Mouse (Mus musculus): ENCODE data around the gene Nrxn3. TPM values are rescaled to one million over a fixed set of nuclear protein-coding genes. Genes with fewer than 3 reads are reported as not detected.

Gene Nrxn3
- polyA plus RNA-seq, 1 experiment from 2014 or later = 6.9 TPM

- Histone ChIP-seq H3K36me3 (replicated peaks) (no peaks in the 10 kb centered on the region), H3K27ac (no peak overlapping the region), H3K9me3 (no peaks in the 10 kb centered on the region), H3K4me1 (peaks cover 11% of the 10 kb centered on the region), H3K4me3 (no peak overlapping the region), H3K27me3 (ENCODE audit: poor library complexity, severe bottlenecking) (no peaks in the 10 kb centered on the region)
- 74% methylated on average over 3 of the region's 3 CpGs for WGBS
- no peak for DNase-seq (ENCODE audit: extremely low spot score, low spot score)
Measured at GRCm38 (mm10) chr12:89700937-89701458, 978.3 kb downstream of the Nrxn3 start.

- H3K4me1 ChIP-seq = peaks cover 11% of the 10 kb centered on the region
- DNase-seq (ENCODE audit: extremely low spot score, low spot score) = no peak
- WGBS = 92% methylated on average over 1 of the region's 1 CpGs
- no peak overlapping the region for H3K4me3 ChIP-seq
- no peaks in the 10 kb centered on the region for H3K27me3 ChIP-seq (ENCODE audit: poor library complexity, severe bottlenecking)
- no peak overlapping the region for H3K27ac ChIP-seq
- H3K36me3 ChIP-seq (replicated peaks) = no peaks in the 10 kb centered on the region
- no peaks in the 10 kb centered on the region for H3K9me3 ChIP-seq
Measured at GRCm38 (mm10) chr12:89702931-89703330, 980.3 kb downstream of the Nrxn3 start.

- Histone ChIP-seq H3K4me3 (no peak overlapping the region), H3K4me1 (no peaks in the 10 kb centered on the region), H3K36me3 (replicated peaks) (no peaks in the 10 kb centered on the region), H3K27ac (no peak overlapping the region), H3K27me3 (ENCODE audit: poor library complexity, severe bottlenecking) (no peaks in the 10 kb centered on the region), H3K9me3 (no peaks in the 10 kb centered on the region)
- WGBS = 81% methylated on average over 4 of the region's 4 CpGs
- no peak for DNase-seq (ENCODE audit: extremely low spot score, low spot score)
Measured at GRCm38 (mm10) chr12:89707913-89708312, 985.2 kb downstream of the Nrxn3 start.

- Histone ChIP-seq H3K27me3 (ENCODE audit: poor library complexity, severe bottlenecking) (no peaks in the 10 kb centered on the region), H3K27ac (no peak overlapping the region), H3K4me3 (no peak overlapping the region), H3K9me3 (no peaks in the 10 kb centered on the region), H3K4me1 (no peaks in the 10 kb centered on the region), H3K36me3 (replicated peaks) (no peaks in the 10 kb centered on the region)
- no peak for DNase-seq (ENCODE audit: extremely low spot score, low spot score)
- WGBS = 95% methylated on average over 5 of the region's 5 CpGs
Measured at GRCm38 (mm10) chr12:89710459-89710858, 987.8 kb downstream of the Nrxn3 start.

GRCm38 (mm10) chr12:89711791-89712190, 989.1 kb downstream of the Nrxn3 start:
- H3K4me1 ChIP-seq = no peaks in the 10 kb centered on the region
- DNase-seq (ENCODE audit: extremely low spot score, low spot score) = no peak
- no peaks in the 10 kb centered on the region for H3K9me3 ChIP-seq
- H3K36me3 ChIP-seq (replicated peaks) = no peaks in the 10 kb centered on the region
- 89% methylated on average over 1 of the region's 1 CpGs for WGBS
- no peak overlapping the region for H3K4me3 ChIP-seq
- no peaks in the 10 kb centered on the region for H3K27me3 ChIP-seq (ENCODE audit: poor library complexity, severe bottlenecking)
- no peak overlapping the region for H3K27ac ChIP-seq

- H3K4me1 ChIP-seq = peaks cover 10% of the 10 kb centered on the region
- H3K36me3 ChIP-seq (replicated peaks) = no peaks in the 10 kb centered on the region
- H3K27me3 ChIP-seq (ENCODE audit: poor library complexity, severe bottlenecking) = no peaks in the 10 kb centered on the region
- no peaks in the 10 kb centered on the region for H3K9me3 ChIP-seq
- no peak overlapping the region for H3K4me3 ChIP-seq
- no peak overlapping the region for H3K27ac ChIP-seq
- DNase-seq (ENCODE audit: extremely low spot score, low spot score) = no peak
- 33% methylated on average over 8 of the region's 8 CpGs for WGBS
Measured at GRCm38 (mm10) chr12:89719194-89720080, 996.8 kb downstream of the Nrxn3 start.

- no peaks in the 10 kb centered on the region for H3K9me3 ChIP-seq
- DNase-seq (ENCODE audit: extremely low spot score, low spot score) = no peak
- 82% methylated on average over 3 of the region's 3 CpGs for WGBS
Measured at GRCm38 (mm10) chr12:89720945-89721344, 998.3 kb downstream of the Nrxn3 start.

GRCm38 (mm10) chr12:89722462-89722861, 999.8 kb downstream of the Nrxn3 start:
- Histone ChIP-seq H3K27me3 (ENCODE audit: poor library complexity, severe bottlenecking) (no peaks in the 10 kb centered on the region), H3K4me1 (peaks cover 10% of the 10 kb centered on the region), H3K4me3 (no peak overlapping the region), H3K36me3 (replicated peaks) (no peaks in the 10 kb centered on the region), H3K27ac (no peak overlapping the region), H3K9me3 (no peaks in the 10 kb centered on the region; the same call in 1 of the 2 replicates)
- WGBS = 91% methylated on average over 14 of the region's 14 CpGs
- DNase-seq (ENCODE audit: extremely low spot score, low spot score) = no peak

More at GRCm38 (mm10) chr12:89720945-89721344, 998.3 kb downstream of the Nrxn3 start:
- H3K4me3 ChIP-seq = no peak overlapping the region
- no peaks in the 10 kb centered on the region for H3K36me3 ChIP-seq (replicated peaks)
- peaks cover 10% of the 10 kb centered on the region for H3K4me1 ChIP-seq
- H3K27ac ChIP-seq = no peak overlapping the region
- no peaks in the 10 kb centered on the region for H3K27me3 ChIP-seq (ENCODE audit: poor library complexity, severe bottlenecking)

GRCm38 (mm10) chr12:89724048-89724447, 1001.4 kb downstream of the Nrxn3 start:
- H3K27me3 ChIP-seq (ENCODE audit: poor library complexity, severe bottlenecking) = no peaks in the 10 kb centered on the region
- no peaks in the 10 kb centered on the region for H3K36me3 ChIP-seq (replicated peaks)
- no peaks in the 10 kb centered on the region; the same call in 1 of the 2 replicates for H3K9me3 ChIP-seq
- no peak for DNase-seq (ENCODE audit: extremely low spot score, low spot score)
- peaks cover 9% of the 10 kb centered on the region for H3K4me1 ChIP-seq
- no peak overlapping the region for H3K4me3 ChIP-seq
- no peak overlapping the region for H3K27ac ChIP-seq
- WGBS = 53% methylated on average over 3 of the region's 3 CpGs

- no peak overlapping the region for H3K27ac ChIP-seq
- H3K36me3 ChIP-seq (replicated peaks) = no peaks in the 10 kb centered on the region
- no peaks in the 10 kb centered on the region for H3K27me3 ChIP-seq (ENCODE audit: poor library complexity, severe bottlenecking)
- no peak overlapping the region for H3K4me3 ChIP-seq
- H3K9me3 ChIP-seq = 0 out of 2 replicates have a peak, but pooled peaks cover 5% of the 10 kb centered on the region
- DNase-seq (ENCODE audit: extremely low spot score, low spot score) = no peak
- WGBS = 80% methylated on average over 1 of the region's 1 CpGs
- H3K4me1 ChIP-seq = no peaks in the 10 kb centered on the region
Measured at GRCm38 (mm10) chr12:89742326-89742725, 1019.6 kb downstream of the Nrxn3 start.

GRCm38 (mm10) chr12:89742796-89743195, 1020.1 kb downstream of the Nrxn3 start:
- H3K4me1 ChIP-seq = no peaks in the 10 kb centered on the region
- no peaks in the 10 kb centered on the region for H3K27me3 ChIP-seq (ENCODE audit: poor library complexity, severe bottlenecking)
- WGBS = 89% methylated on average over 2 of the region's 2 CpGs

GRCm38 (mm10) chr12:89764191-89765082, 1041.8 kb downstream of the Nrxn3 start:
- Histone ChIP-seq H3K27ac (no peak overlapping the region), H3K4me3 (no peak overlapping the region), H3K27me3 (ENCODE audit: poor library complexity, severe bottlenecking) (peaks cover 57% of the 10 kb centered on the region), H3K4me1 (peaks cover 11% of the 10 kb centered on the region), H3K9me3 (no peaks in the 10 kb centered on the region), H3K36me3 (replicated peaks) (no peaks in the 10 kb centered on the region)
- 47% methylated on average over 10 of the region's 10 CpGs for WGBS
- peak; percentile 16 for DNase-seq (ENCODE audit: extremely low spot score, low spot score)

More at GRCm38 (mm10) chr12:89742796-89743195, 1020.1 kb downstream of the Nrxn3 start:
- Histone ChIP-seq H3K27ac (no peak overlapping the region), H3K36me3 (replicated peaks) (no peaks in the 10 kb centered on the region), H3K4me3 (no peak overlapping the region), H3K9me3 (0 out of 2 replicates have a peak, but pooled peaks cover 5% of the 10 kb centered on the region)
- no peak for DNase-seq (ENCODE audit: extremely low spot score, low spot score)

Data from forebrain, embryonic 10.5 days (tissue).